Mouse (Mus musculus) forelimb bud, embryonic 11.5 days (tissue): ENCODE data around the gene Cxcr5.
A peak's percentile ranks its signal among the peaks of the same experiment; 100 is the strongest.
"Not testable (repeated sequence)": the region's sequence is repeated elsewhere in the genome, so short reads cannot be mapped to it uniquely, and the experiment has no call there.

Experiments
- DNase-seq: peaks from one replicate; pipeline ENCODE4 v3.0.0-alpha.2; 2012; ENCODE audit warnings: low read depth, low spot score

The Cxcr5 gene

DNA sequence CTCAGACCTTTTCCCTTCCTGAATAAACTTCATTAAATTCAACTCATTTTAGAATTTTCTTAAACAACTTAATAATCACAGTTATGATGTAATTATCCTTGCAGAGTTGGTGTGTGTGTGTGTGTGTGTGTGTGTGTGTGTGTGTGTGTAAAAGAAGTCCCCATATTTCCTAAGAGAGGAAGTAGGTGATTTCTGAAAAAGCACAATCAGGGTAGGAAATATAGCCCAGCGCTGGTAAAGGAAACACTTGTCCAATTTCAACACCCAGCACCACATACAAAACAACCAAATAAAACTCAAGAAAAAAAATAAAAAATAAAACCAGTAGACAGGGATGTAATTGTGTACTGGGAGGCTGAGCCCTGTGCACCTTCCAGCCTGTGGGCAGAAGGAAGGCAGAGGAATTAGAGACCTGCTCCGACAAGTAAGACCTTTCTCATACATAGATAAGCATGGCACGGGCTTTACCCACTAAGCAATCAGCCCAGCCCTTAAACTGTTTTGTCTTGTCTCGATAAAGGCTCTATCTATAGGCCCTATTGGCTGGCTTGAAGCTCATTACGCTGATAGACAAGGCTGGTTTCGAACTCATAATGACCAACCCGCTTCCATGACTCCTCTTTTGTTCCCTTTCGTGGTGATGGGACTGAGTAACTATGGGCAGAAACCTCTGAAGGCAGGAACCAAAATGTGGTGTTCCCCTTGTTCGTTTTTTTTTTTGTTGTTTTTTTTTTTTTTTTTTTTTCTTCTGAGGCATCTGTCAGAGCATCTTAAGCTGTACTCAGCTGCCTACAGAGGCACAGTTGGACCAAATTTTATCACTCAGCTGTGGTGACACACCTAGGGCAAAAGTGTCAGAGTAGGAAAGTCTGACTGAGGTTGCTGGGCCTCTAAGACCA lies 25.8 kb upstream of the Cxcr5 start:
- DNase-seq = no peak

DNA sequence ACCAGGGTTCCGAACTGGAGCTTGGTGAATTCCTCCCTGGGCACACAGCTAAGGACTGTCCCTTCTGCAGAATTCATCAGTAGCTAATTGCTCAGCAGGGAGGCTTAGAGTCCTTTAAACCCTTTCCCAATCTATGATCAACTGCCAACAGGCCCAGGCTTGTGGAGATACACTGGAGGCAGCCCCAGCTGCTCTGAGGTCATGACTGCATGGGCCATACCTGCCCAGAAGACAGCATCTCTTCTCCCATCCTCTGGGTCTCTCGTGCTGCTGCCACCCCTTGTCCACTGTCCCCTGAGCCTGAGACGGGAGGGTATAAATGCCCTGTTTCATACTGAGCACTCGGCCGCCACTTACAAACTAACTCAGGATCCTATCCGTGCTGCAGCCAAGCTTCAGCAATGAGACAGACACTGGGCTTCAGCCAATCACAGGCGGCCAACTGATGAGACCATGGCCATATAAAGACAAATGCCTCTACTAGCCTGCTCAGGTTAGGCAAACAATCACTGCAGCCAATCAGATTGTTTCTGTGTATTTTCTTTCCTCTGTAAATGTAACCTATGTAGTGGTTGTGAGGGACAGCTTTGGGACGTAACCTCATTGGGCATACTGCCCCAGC lies 25.1 kb upstream of the Cxcr5 start:
- no peak for DNase-seq

DNA sequence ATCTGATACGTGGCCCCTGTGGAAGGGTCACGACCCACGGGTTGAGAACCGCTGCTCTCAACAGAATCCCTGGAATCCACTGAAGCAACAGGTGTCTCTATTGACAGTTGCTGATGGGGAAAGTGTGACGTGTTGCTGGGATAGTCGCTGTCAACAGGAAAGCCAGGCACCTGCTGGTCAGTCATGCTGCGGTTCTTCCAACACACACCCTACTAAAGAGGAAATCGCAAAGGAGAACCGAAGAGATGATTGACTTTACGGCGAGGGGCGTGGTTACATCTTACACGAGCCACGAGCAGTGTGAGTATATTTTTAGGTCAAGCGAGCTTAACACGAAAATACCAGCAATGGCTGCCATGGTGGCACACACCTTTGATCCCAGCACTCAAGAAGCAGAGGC lies 20.7 kb upstream of the Cxcr5 start:
- DNase-seq = no peak

DNA sequence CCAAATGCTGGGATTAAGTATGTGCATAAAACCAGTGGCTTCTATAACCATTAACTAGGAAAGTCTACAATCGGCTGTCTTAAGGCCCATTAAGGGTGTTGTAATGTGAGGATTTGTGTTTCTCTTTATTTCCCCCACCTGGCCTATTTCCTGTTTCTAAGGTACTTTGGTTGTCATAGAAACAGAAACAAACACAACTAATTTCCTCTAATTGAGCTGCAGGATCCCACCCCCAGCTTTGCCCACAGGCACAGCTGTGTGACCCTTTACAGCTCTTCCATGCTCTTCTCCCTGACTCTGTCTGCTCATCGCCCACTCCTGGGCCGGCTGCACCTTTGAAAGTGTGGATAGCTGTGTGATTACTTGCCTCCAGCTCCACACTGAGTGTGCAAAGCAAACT lies 19.7 kb upstream of the Cxcr5 start:
- peak; percentile 70 for DNase-seq

DNA sequence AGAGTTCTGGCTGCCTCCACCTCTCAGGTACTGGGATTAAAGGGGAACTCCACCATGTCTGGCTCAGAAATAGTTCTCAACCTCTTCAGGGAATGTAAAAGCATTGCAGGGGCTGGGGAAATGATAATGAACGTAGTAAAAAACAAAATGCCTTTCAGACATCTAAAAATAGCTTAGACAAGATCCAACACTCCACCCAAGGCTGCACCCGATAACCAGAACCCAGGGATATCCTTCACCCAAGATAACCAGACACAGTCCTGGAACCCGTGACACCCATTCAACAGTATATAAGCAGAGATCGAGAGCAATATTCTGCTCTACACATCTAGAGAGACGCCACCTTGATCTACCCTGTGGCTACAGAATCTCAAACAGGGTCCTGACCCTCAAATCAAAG lies 18.4 kb upstream of the Cxcr5 start:
- no peak for DNase-seq

DNA sequence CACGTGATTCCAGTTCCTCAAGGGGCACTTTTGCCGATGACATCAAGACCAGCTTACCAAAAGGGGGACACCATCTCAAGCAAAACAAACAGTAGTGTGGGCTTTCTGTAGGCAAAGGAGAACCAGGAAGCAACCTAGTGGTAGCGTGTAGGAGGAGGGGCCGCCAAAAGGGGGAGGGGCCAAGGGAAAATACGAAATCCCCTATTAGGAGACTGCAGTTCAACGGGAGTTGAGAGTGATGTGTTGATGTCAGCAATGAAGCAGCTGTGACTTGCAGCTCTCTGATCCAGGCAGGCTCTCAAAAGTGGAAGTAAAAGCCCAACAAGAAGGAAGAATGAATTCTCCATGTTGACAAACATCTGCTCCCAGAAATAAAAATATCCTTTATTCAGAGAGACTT lies 17.7 kb upstream of the Cxcr5 start:
- DNase-seq = no peak

DNA sequence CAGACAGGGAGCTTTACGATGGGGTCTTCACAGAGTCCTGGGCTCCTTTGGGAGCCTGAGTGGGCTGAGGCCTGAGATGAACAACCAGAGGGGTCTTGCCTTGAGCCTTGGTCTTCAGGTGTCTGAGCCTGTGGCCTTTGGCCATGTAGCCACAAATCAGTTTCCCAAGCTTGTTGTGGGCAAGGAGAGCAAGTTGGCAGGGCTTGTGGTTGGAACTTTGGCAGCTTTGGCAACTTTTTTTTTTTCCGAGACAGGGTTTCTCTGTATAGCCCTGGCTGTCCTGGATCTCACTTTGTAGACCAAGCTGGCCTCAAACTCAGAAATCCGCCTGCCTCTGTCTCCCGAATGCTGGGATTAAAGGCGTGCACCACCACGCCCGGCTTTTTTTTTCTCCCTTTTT lies 14.4 kb upstream of the Cxcr5 start:
- DNase-seq = not testable (repeated sequence)

DNA sequence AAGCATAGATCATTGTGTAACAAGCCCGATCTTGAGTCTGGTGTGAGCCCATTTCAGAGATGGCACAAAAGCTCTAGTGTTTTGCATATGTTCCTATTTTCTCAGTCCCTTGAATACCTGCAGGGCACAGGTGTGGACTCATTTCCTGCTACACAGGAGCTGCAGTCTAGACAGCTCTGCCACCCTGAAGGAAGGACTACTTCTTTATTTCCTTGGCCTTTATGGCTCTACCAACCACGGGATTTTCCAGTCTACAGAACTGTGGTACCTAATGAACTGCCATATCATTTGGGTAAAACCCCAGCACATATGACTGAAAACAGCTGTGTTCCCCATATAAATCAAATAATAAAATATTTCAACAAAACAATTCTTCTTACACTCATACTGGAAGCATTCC lies 13.4 kb upstream of the Cxcr5 start:
- no peak for DNase-seq

DNA sequence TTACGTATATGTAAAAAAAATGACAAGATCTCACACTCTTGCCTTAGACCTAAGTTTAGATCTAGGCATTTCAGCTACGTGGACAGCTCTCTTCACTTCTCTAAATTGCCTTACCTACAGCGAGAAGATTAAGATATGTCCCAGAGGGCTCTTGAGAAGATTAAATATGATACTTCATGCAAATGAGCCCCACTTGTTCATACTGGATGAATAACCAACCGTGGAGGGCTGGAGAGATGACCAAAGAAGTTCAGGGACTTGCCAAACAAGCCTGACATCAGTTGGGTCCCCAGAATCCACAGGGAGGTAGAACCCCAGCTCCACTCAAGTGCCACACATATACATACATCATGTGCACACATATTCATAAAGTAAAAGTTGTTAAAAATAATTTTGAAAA lies 11.6 kb upstream of the Cxcr5 start:
- DNase-seq = no peak

DNA sequence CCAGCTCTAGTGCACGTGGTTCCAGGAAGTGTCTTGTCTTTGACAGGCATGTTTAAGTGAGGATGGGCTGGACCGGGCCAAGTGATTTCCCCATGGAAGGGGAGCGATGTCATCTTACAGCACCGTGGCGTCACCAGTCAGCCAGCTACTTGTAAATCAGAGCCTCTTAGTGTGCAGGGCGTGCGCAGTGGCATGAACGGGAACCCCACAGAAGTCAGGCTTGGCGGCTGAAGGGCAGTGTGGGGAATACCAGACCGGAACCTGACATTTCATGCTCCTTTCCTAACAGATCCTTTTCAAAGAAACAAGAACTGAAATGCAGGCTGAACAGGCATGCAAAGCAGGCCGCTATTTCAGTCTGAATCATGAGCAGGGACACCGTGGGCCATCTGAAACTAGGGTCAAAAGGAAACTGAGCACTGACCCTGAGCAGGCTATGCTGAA lies 9.3 kb upstream of the Cxcr5 start:
- DNase-seq = no peak

DNA sequence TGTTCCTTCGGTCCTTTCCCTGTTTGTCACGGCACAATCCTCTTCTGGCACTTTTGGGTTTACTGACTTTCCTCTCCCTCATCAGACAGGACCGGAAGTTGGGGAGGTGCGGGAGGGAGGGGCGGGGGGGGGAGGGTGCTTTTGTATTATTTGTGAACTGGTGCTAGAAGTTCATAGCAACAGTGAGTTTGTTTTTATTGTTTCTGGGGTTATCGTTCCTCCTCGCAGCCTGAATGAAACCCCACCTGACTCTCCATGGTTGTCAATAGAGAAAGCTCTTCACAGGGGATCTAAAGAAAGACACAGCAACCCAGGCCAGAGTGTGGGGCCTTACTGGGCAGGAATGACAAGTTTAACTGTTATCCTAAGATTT lies 6.4 kb upstream of the Cxcr5 start:
- DNase-seq = no peak

DNA sequence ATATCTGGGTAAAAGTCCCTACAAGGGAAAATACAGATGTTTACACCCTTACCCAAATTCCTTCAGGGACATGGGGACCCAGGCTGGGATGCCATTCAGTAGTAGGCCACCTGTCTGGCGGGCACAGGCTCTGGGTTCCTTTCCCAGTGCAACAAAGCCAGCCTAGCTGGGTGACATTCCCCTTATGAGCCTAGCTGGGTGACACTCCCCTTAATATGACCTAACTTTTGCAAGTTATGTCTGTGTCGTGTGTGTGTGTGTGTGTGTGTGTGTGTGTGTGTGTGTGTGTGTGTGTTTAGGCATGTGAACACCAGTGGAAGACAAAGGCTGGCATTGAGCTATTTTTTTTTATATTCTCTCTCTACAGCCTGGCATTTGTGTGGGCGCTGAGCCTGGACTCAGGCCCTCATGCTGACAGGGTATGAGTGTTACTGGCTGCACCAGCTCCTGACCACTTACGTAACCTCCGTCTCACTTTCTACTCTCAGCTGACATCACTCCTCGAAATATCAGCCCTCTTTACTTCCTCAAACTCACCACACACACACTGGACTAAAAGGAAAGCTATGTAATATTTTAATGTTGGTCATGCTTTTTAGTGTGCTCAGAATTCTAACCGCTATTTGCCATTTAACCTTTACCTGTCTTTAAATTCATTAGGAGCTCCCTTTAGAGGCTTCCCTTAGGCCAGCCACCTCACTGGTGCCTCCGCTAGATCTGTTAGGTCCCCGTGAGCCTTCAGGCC lies 5.8 kb upstream of the Cxcr5 start:
- DNase-seq = no peak

DNA sequence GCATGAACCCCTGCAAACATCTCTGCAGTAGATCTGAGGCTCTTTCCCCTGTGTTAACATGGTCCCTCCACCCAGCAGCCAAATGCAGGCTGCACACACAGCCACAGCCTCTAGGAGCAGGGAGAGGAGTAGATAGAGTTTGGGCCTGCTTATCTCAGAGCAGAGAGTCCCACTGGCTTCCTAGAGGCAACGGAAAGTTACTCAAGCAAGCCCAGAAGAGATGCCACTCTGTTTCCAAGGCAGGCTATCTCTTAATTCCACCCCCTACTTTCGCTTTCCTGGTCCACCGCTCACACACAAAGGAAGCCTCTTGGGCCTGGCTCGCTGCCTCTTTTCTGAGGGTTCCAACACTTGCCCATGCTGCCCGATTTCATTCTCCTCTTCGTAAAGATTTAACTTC lies 3.7 kb upstream of the Cxcr5 start:
- DNase-seq = no peak

DNA sequence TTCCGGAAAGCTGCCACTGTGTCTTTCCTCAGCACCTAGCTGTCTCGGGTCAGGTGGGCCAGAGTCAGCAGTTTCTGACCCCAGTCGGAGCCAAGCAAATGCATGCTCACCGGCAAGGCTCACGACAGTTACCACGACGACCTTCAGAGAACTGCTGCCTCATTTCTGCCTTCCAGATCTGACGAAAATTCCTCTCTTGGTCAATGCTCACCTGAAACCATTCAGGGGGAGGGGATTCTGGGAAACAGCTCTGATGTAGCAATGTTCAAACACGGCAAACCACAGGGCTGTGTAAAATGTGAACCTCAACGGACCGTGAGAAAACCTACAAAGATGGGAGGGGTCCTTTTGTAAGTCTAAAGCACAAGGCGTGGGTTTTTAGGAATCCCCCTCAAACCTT lies 1.3 kb upstream of the Cxcr5 start:
- no peak for DNase-seq

DNA sequence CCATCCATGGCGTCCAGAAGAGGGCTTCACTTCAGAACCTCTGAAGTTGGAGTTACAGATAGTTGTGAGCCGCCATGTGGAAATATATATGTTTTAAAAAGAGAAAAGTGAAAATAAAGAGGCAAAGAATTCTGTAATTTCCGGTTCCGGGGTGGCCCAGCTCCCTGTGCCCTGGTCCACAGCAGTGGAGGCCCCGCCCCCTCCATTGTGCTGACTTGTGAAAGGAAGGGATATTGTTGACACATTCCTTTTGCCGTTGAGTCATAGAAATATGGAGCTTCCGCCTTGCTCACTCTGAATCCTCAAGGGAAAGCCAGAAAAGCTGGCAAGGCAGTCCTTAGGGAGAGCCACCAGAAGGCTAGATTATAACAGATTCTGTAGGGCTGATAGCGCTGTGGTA lies 9.5 kb downstream of the Cxcr5 start:
- DNase-seq = no peak

DNA sequence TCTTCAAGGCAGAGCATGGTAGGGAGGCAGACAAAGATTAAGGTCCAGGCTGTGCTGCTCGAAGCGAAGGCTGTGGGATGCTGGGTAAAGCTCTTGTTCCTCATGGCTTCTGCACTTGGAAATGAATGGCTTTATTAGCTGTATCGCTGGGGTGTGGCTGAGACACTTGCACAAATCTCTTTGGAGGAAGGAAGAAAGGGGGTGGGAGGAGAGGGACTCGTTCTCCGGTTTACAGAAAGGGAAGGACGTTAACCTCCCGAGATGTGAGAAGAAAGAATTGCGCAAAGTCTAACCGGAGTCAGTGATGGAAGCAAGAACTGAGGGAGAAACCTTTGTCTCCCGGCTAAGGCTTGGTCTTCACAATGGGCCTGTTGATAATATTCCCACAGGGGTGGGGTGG lies 10.5 kb downstream of the Cxcr5 start:
- DNase-seq = no peak

DNA sequence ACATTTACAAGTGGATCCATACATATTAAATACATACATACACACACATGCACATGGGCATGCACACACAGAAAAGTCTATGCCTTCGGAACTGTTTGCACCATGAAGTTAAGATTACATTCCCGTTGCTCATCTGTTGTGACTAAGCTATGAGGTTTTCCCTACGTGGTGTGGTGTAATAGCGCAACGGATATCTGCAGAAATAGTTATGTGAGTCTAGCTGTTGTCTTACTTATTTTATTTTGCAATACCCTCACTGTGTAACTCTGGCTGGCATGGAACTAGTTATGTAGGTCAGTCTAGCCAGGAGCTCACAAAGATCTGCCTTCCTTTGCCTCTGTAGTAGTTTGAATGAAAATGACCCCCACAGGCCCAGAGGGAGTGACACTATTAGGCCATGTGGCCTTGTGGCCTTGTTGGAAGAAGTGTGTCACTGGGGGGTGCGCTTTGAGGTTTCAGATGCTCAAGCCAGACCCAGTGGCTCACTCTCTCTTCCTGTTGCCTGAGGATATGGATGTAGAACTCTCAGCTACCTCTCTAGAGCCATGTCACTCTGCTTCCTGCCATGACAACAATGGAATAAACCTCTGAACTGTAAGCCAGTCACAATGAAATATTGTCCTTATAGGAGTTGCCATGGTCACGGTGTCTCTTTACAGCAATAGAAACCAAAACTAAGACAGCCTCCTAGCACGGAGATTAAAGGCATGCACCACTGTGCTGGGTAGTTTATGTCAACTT lies 13.1 kb downstream of the Cxcr5 start:
- DNase-seq = no peak

DNA sequence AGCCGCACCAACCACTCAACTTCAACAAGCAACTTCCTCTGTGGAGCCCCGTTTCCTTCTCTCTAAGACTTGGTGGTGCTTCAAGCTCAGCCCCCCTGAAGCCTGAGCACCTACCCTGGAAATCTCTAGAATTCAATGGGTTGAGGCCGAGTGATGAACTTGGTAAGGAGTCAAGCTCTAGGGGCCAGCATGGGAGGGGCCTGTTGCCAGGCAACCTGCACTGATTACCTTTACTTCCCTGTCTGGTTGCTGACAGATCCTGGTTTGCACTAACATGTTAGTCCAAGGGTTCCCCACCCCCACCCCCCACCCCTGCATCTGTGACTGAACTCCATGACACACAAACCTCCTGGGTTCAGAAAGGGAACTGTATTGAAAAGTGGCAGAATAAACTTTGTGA lies 16.7 kb downstream of the Cxcr5 start:
- no peak for DNase-seq

DNA sequence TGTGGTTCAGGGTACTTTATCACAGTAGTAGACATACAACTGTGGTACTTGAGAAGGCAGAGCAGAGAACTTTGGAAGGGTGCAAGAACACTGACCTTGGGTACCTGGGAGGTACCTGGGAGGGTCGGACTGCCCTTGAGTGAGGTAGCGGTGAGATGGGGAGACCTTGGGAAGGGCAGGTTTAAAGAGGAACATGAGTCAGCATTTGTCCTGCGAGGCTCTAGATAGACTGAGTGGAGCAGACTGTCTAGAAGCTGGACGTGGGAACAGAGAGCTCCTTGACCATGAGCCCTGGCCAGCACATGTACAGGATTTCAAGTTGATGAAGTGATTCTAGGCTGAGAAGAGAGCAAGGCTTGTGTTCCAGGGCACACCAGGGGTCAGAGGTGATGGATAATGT lies 19.3 kb downstream of the Cxcr5 start:
- no peak for DNase-seq

DNA sequence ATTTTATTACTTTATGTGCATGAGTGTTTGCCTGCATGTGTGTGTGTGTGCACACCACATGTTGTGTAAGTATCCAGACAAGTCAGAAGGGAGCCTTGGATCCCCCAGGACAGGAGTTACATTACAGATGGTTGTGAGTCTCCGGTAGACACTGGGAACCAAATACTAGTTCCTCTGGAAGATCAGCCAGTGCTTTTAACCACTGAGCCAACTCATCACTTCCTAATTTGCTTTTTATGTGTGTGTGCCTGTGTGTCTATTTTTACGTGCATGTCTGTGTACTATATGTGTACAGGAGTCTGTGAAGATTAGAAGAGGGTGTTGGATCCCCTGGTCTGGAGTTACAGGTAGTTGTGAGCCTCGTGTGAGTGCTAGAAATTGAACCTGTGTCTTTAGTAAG lies 21.0 kb downstream of the Cxcr5 start:
- DNase-seq = no peak

DNA sequence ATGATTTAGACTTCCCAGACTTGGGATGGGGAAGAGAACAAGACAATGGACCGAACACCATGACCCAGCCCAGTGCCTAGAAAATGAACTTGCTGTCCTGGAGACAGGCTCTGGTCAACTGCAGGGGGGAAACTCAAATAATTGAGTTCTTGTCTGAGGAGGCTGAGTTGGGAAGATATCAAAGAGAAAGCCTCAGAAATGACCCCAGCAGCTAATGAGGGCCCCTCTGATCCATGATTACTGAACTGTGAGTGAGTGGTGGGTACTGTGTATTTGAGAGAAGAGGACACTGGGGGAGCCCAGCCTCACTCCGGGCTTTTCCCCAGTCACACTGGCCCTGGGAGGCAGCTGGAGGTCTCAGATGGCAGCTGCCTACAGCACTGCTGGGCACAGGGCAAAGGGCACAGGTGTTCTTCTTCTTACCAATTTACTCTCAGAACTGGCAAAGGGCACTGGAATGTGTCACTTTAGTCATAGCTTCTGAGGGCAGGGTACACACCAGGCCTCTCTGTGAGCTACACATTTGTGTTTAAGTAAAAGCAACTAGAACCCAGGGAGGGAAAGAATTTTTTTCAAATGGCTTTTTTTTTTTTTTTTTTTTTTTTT lies 21.8 kb downstream of the Cxcr5 start:
- DNase-seq = no peak
